Mouse (Mus musculus) liver, embryonic 14.5 days (tissue): ENCODE measurements at regions not wholly inside any gene's neighbourhood (a gene's known extent, or its start where the extent isn't known, plus 50 kb on each side); places are given as distances from the start of the nearest gene placed in this dataset.

Experiments used
- CTCF ChIP-seq: IDR thresholded peaks from 2 replicates; pipeline ENCODE4 v1.5.1; 2016; ENCODE audit warnings: antibody characterized with exemption, low read depth, control low read depth
- EP300 ChIP-seq: IDR thresholded peaks from 2 replicates; pipeline ENCODE4 v1.6.1; 2016; ENCODE audit warnings: antibody characterized with exemption, low read depth

- TF ChIP-seq CTCF (no peak), EP300 (no peak)
Observed at GRCm38 (mm10) chr6:140192526-140192925, 151.3 kb upstream of the Plcz1 start.
